Mouse (Mus musculus) kidney, postnatal 0 days (tissue): Measurements from ENCODE around the gene Tmem132a. TPM values are rescaled to one million over a fixed set of nuclear protein-coding genes. Genes with fewer than 3 reads are reported as not detected.

Source experiments
- ATAC-seq: fragments of 200-750 bp; cut with Nextera tagmentation; replicated peaks from 2 replicates; pipeline ENCODE4 v1.8.0; 2017; ENCODE audit warnings: low read depth, moderate number of reproducible peaks, moderate TSS enrichment, moderate library complexity; ENCODE audit not compliant: low FRiP score
- DNase-seq: peaks from one replicate; pipeline ENCODE4 v3.0.0-alpha.2; 2016; ENCODE audit warnings: low spot score
- H3K27ac ChIP-seq: fragments of 300-500 bp; sonication (generic); 2 replicates; pipeline ENCODE4 v1.5.1; 2014; ENCODE audit warnings: mild to moderate bottlenecking
- H3K27me3 ChIP-seq: fragments of 300-500 bp; sonication (generic); 2 replicates; pipeline ENCODE4 v1.6.1; 2014; ENCODE audit warnings: low read length, mixed read lengths; ENCODE audit not compliant: insufficient read depth
- H3K36me3 ChIP-seq: fragments of 300-500 bp; sonication (generic); 2 replicates; pipeline ENCODE4 v1.6.1; 2014; ENCODE audit warnings: low read length, mixed read lengths; ENCODE audit not compliant: insufficient read depth
- H3K4me1 ChIP-seq: fragments of 300-500 bp; sonication (generic); replicated peaks from 2 replicates; pipeline ENCODE4 v1.6.1; 2014; ENCODE audit warnings: antibody characterized with exemption, low read length, mixed read lengths; ENCODE audit not compliant: insufficient read depth
- H3K4me2 ChIP-seq: fragments of 300-500 bp; sonication (generic); 2 replicates; pipeline ENCODE4 v1.6.1; 2014; ENCODE audit warnings: mild to moderate bottlenecking, low read length, moderate library complexity, mixed read lengths
- H3K4me3 ChIP-seq: fragments of 300-500 bp; sonication (generic); replicated peaks from 2 replicates; pipeline ENCODE4 v1.5.1; 2014; ENCODE audit warnings: low read depth, low read length
- H3K9ac ChIP-seq: fragments of 300-500 bp; sonication (generic); 2 replicates; pipeline ENCODE4 v1.6.1; 2014; ENCODE audit warnings: low read depth, low read length
- H3K9me3 ChIP-seq: fragments of 300-500 bp; sonication (generic); replicated peaks from 2 replicates; pipeline ENCODE4 v1.6.1; 2016; ENCODE audit warnings: low read length, inconsistent platforms, mixed read lengths
- CTCF ChIP-seq: IDR thresholded peaks from 2 replicates; pipeline ENCODE4 v1.5.1; 2016; ENCODE audit warnings: antibody characterized with exemption, low read depth, mild to moderate bottlenecking, moderate library complexity
- WGBS: fragments of 180-500 bp; shearing (Covaris S2); extraction: QIAGEN DNeasy Blood & Tissue Kit; methylation state at CpG from one replicate; pipeline ENCODE4 v1.1.7; 2014; 5-methylcytosine and 5-hydroxymethylcytosine counted together
- polyA plus RNA-seq: library from polyadenylated mRNA; unstranded; fragments of >200 nt; fragmentation: Nextera tagmentation; extraction: Ambion mirVana; gene quantifications from 2 replicates; pipeline ENCODE4 v1.2.1, GENCODE M21; 2015

The Tmem132a gene
- polyA plus RNA-seq, 1 experiment from 2014 or later: 43.5 TPM

GRCm38 (mm10) chr19:10880085-10880974 is 10.6 kb upstream of the Tmem132a start:
- peak overlapping the region; percentile 51 for H3K4me3 ChIP-seq
- ATAC-seq (no peak; the same call in 1 of the 2 replicates), DNase-seq (peak; percentile 52)
- peaks cover 20% of the 10 kb centered on the region; the same call in 1 of the 2 replicates for H3K4me1 ChIP-seq
- peak; percentile 59 for TF ChIP-seq CTCF
- no peaks in the 10 kb centered on the region for H3K27me3 ChIP-seq
- 36% methylated on average over 6 of the region's 7 CpGs for WGBS
- H3K9ac ChIP-seq: peak overlapping the region; percentile 60; the same call in 1 of the 2 replicates
- H3K27ac ChIP-seq: no peak overlapping the region; the same call in 1 of the 2 replicates
- no peaks in the 10 kb centered on the region for H3K36me3 ChIP-seq
- peak overlapping the region; percentile 67 for H3K4me2 ChIP-seq
- no peaks in the 10 kb centered on the region for H3K9me3 ChIP-seq

GRCm38 (mm10) chr19:10878201-10878837 is 8.6 kb upstream of the Tmem132a start:
- Histone ChIP-seq H3K9ac (no peak overlapping the region), H3K36me3 (peaks cover 12% of the 10 kb centered on the region), H3K9me3 (no peaks in the 10 kb centered on the region), H3K27ac (no peak overlapping the region), H3K27me3 (no peaks in the 10 kb centered on the region), H3K4me1 (peaks cover 20% of the 10 kb centered on the region; the same call in 1 of the 2 replicates), H3K4me2 (no peak overlapping the region), H3K4me3 (no peak overlapping the region)
- ATAC-seq: no peak
- TF ChIP-seq CTCF: no peak
- DNase-seq: no peak
- 81% methylated on average over 7 of the region's 7 CpGs for WGBS

- H3K27ac ChIP-seq: peak overlapping the region; percentile 54; the same call in 1 of the 2 replicates
- ATAC-seq: peak; percentile 30; the same call in 1 of the 2 replicates
These were observed 1.7 kb upstream of the Tmem132a start for GRCm38 (mm10) chr19:10871328-10871961.

GRCm38 (mm10) chr19:10870676-10871075 is 936 bp upstream of the Tmem132a start:
- 78% methylated on average over 3 of the region's 3 CpGs for WGBS
- H3K27ac ChIP-seq: no peak overlapping the region
- ATAC-seq: no peak

More at GRCm38 (mm10) chr19:10871328-10871961, 1.7 kb upstream of the Tmem132a start:
- Histone ChIP-seq H3K27me3 (no peaks in the 10 kb centered on the region), H3K4me3 (no peak overlapping the region), H3K9ac (no peak overlapping the region), H3K4me1 (peaks cover 14% of the 10 kb centered on the region), H3K36me3 (peaks cover 30% of the 10 kb centered on the region), H3K4me2 (no peak overlapping the region), H3K9me3 (no peaks in the 10 kb centered on the region)
- no peak for TF ChIP-seq CTCF
- no peak for DNase-seq
- WGBS: 70% methylated on average over 14 of the region's 14 CpGs

GRCm38 (mm10) chr19:10869241-10869885 is 377 bp downstream of the Tmem132a start:
- H3K27ac ChIP-seq: peak overlapping the region; percentile 74; the same call in 1 of the 2 replicates
- WGBS: under 1% methylated on average over 39 of the region's 43 CpGs
- no peaks in the 10 kb centered on the region for H3K27me3 ChIP-seq
- ATAC-seq (peak; percentile 84), DNase-seq (peak; percentile 91)
- H3K4me2 ChIP-seq: peak overlapping the region; percentile 77
- peaks cover 43% of the 10 kb centered on the region for H3K36me3 ChIP-seq
- H3K4me3 ChIP-seq: peak overlapping the region; percentile 68
- peak overlapping the region; percentile 74 for H3K9ac ChIP-seq
- H3K4me1 ChIP-seq: peaks cover 14% of the 10 kb centered on the region
- TF ChIP-seq CTCF: peak; percentile 36
- H3K9me3 ChIP-seq: no peaks in the 10 kb centered on the region

More at GRCm38 (mm10) chr19:10870676-10871075, 936 bp upstream of the Tmem132a start:
- no peak overlapping the region for H3K9ac ChIP-seq
- H3K4me2 ChIP-seq: no peak overlapping the region
- no peaks in the 10 kb centered on the region for H3K27me3 ChIP-seq
- DNase-seq: no peak
- no peak overlapping the region for H3K4me3 ChIP-seq
- H3K4me1 ChIP-seq: peaks cover 14% of the 10 kb centered on the region
- no peak for TF ChIP-seq CTCF
- H3K9me3 ChIP-seq: no peaks in the 10 kb centered on the region
- H3K36me3 ChIP-seq: peaks cover 34% of the 10 kb centered on the region
